ENCODE assay signal across 7 mouse cellular contexts in the genomic region with DNA sequence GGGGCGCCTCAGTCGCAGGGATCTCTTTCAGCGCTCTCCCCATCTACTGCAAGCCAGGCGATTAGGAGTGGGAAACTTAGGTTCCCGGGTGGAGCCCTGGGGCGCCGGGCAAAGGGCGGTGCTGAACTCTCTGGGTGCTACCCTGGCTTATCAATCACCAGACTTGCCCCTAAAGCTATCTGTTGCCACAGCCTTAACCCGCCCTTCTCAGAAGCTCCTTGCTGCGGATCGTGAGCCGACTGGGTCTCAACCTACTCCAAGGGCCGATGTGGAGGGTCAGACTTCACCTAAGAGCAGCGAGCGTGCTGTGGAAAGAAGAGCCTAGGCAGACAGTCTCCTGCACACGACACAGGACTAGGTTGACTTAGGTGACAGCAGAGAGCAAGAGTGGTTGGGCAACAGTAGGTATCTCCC. TPM values are rescaled to one million over a fixed set of nuclear protein-coding genes. Genes with fewer than 3 reads are reported as not detected.
A peak's percentile ranks its signal among the peaks of the same experiment; 100 is the strongest.
DNase-seq lines count a peak whose midpoint lies in the region; ATAC-seq and TF ChIP-seq lines count a peak whose summit lies in the region.

No protein-coding gene starts in this region.

- peak overlapping the region; percentile 98 for H3K9ac ChIP-seq in liver, embryonic 13.5 days

- no peaks in the 10 kb centered on the region for H3K36me3 ChIP-seq in testis, adult 2 months (ENCODE audit: control insufficient read depth, insufficient read depth, low read length)
- peaks cover 57% of the 10 kb centered on the region for H3K36me3 ChIP-seq in liver, embryonic 13.5 days
- H3K36me3 ChIP-seq in spleen, adult 2 months (ENCODE audit: control insufficient read depth, insufficient read depth, low read length), result peaks cover 25% of the 10 kb centered on the region

- no peaks in the 10 kb centered on the region for H3K27me3 ChIP-seq in testis, adult 2 months (ENCODE audit: control insufficient read depth, insufficient read depth, low read length)
- no peaks in the 10 kb centered on the region for H3K27me3 ChIP-seq in liver, embryonic 13.5 days
- H3K27me3 ChIP-seq in spleen, adult 2 months (ENCODE audit: control insufficient read depth, insufficient read depth, low read length), result no peaks in the 10 kb centered on the region

- peaks cover 17% of the 10 kb centered on the region for H3K4me1 ChIP-seq in testis, adult 2 months (ENCODE audit: control insufficient read depth, insufficient read depth, low read length)
- H3K4me1 ChIP-seq in liver, embryonic 13.5 days (replicated peaks), result peaks cover 75% of the 10 kb centered on the region
- H3K4me1 ChIP-seq in spleen, adult 2 months (ENCODE audit: control insufficient read depth, insufficient read depth, insufficient read length), result peaks cover 3% of the 10 kb centered on the region; the same call in 1 of the 2 replicates

- peak overlapping the region; percentile 91 for H3K4me3 ChIP-seq in testis, adult 2 months (ENCODE audit: control insufficient read depth, low read depth, low read length)
- peak overlapping the region; percentile 95 for H3K4me3 ChIP-seq in liver, embryonic 13.5 days (replicated peaks)
- H3K4me3 ChIP-seq in spleen, adult 2 months (ENCODE audit: extremely low read depth, insufficient read depth, insufficient read length), result peak overlapping the region; percentile 58

- no peak for DNase-seq in testis, postnatal 10 days (ENCODE audit: low spot score)
- DNase-seq in embryo, embryonic 11 days, result peak; percentile 41
- peak; percentile 43 to 54 for DNase-seq in heart, postnatal 10 days
- peak; percentile 93 for DNase-seq in liver, embryonic 13.5 days
- no peak for DNase-seq in spleen, adult 2 months (ENCODE audit: low read depth in 1 of 2, low spot score in 2 of 2)
- DNase-seq in left cerebral cortex, adult 8-10 months (ENCODE audit: low spot score in 2 of 2), result no peak

- TF ChIP-seq CTCF in testis, adult 2 months (IDR thresholded peaks at IDR 0.05; ENCODE audit: control insufficient read depth, insufficient read depth, insufficient replicate concordance, low read depth, low read length), result no peak
- no peak for TF ChIP-seq CTCF in spleen, adult 2 months (IDR thresholded peaks at IDR 0.05; ENCODE audit: extremely low read depth, insufficient read depth, insufficient read length, insufficient replicate concordance)

- TF ChIP-seq POLR2A in testis, adult 2 months (IDR thresholded peaks at IDR 0.05; ENCODE audit: control insufficient read depth, low read depth, low read length), result no peak
- TF ChIP-seq POLR2A in spleen, adult 2 months (IDR thresholded peaks at IDR 0.05; ENCODE audit: low read depth, low read length), result no peak

- under 1% methylated on average over 16 of the region's 16 CpGs for WGBS in liver, embryonic 13.5 days (ENCODE audit: insufficient replicate concordance)
- WGBS in spleen, adult 2 months, result 2% methylated on average over 16 of the region's 16 CpGs

- H3K27ac ChIP-seq in testis, adult 2 months (ENCODE audit: control insufficient read depth, insufficient read depth, low read depth, low read length), result peak overlapping the region; percentile 65; the same call in 1 of the 2 replicates
- peak overlapping the region; percentile 100 for H3K27ac ChIP-seq in liver, embryonic 13.5 days
- H3K27ac ChIP-seq in spleen, adult 2 months (ENCODE audit: insufficient read depth, low read length), result peak overlapping the region; percentile 63

- H3K4me2 ChIP-seq in liver, embryonic 13.5 days, result peak overlapping the region; percentile 92

- ATAC-seq in liver, embryonic 13.5 days (ENCODE audit: low read depth), result peak; percentile 86

- intact Hi-C loops in heart, postnatal 10 days (cut with DNase I), result loop anchor here (1.0 to 5.0 kb wide), 3 partner anchors 42 to 189 kb away; no protein-coding TSS in a partner anchor

- no peaks in the 10 kb centered on the region for H3K9me3 ChIP-seq in liver, embryonic 13.5 days (replicated peaks)

RNA-seq across cellular contexts. Expression of a gene that starts 0.6 kb away (rescaled TPM):
- 19.2 and 21.2 TPM in 2 replicates for polyA plus RNA-seq in testis, adult 2 months (2012; rRNA removed)
- 10 to 100 TPM; 44.6 to 53.1 TPM for total RNA-seq in heart, postnatal 10 days (2021)
- polyA plus RNA-seq in liver, embryonic 13.5 days (2015; fragmentation: Nextera tagmentation; extraction: Ambion mirVana), result 176 and 195 TPM in 2 replicates
- 136 and 157 TPM in 2 replicates for polyA plus RNA-seq in spleen, adult 2 months (2012; rRNA removed)
- total RNA-seq in left cerebral cortex, adult 8-10 months (2022), result 10 to 100 TPM; 34.9 to 41.9 (median 39.3) TPM

RNA-seq across cellular contexts. Expression of a gene that starts 11.9 kb away (rescaled TPM):
- 82.8 and 86.7 TPM in 2 replicates for polyA plus RNA-seq in testis, adult 2 months (2012; rRNA removed)
- total RNA-seq in heart, postnatal 10 days (2021), result 10 to 100 TPM; 62.5 to 83.1 TPM
- polyA plus RNA-seq in liver, embryonic 13.5 days (2015; fragmentation: Nextera tagmentation; extraction: Ambion mirVana), result 80.8 and 88.0 TPM in 2 replicates
- 213 and 224 TPM in 2 replicates for polyA plus RNA-seq in spleen, adult 2 months (2012; rRNA removed)
- 100 to 1,000 TPM; 109 to 112 (median 111) TPM for total RNA-seq in left cerebral cortex, adult 8-10 months (2022)

RNA-seq across cellular contexts. Expression of a gene that starts 14.8 kb away (rescaled TPM):
- polyA plus RNA-seq in testis, adult 2 months (2012; rRNA removed), result 0.59 and 0.90 TPM in 2 replicates
- total RNA-seq in heart, postnatal 10 days (2021), result not detected
- 15.5 and 18.6 TPM in 2 replicates for polyA plus RNA-seq in liver, embryonic 13.5 days (2015; fragmentation: Nextera tagmentation; extraction: Ambion mirVana)
- 1.5 and 1.6 TPM in 2 replicates for polyA plus RNA-seq in spleen, adult 2 months (2012; rRNA removed)
- not detected for total RNA-seq in left cerebral cortex, adult 8-10 months (2022)

RNA-seq across cellular contexts. Expression of a gene that starts 42.0 kb away (rescaled TPM):
- 1.3 and 1.4 TPM in 2 replicates for polyA plus RNA-seq in testis, adult 2 months (2012; rRNA removed)
- total RNA-seq in heart, postnatal 10 days (2021), result 1 to 10 TPM; 1.9 to 2.2 TPM
- 1.2 and 1.4 TPM in 2 replicates for polyA plus RNA-seq in liver, embryonic 13.5 days (2015; fragmentation: Nextera tagmentation; extraction: Ambion mirVana)
- polyA plus RNA-seq in spleen, adult 2 months (2012; rRNA removed), result 2.2 and 2.8 TPM in 2 replicates
- total RNA-seq in left cerebral cortex, adult 8-10 months (2022), result 1 to 10 TPM in 2 of 4 experiments, under 1 TPM in 2; 0.70 to 1.3 (median 1.0) TPM

RNA-seq across cellular contexts. Expression of a gene that starts 46.0 kb away (rescaled TPM):
- polyA plus RNA-seq in testis, adult 2 months (2012; rRNA removed), result 21.5 and 21.6 TPM in 2 replicates
- 10 to 100 TPM; 10.7 to 14.7 TPM for total RNA-seq in heart, postnatal 10 days (2021)
- polyA plus RNA-seq in liver, embryonic 13.5 days (2015; fragmentation: Nextera tagmentation; extraction: Ambion mirVana), result 21.0 TPM in 2 replicates
- 11.6 and 13.5 TPM in 2 replicates for polyA plus RNA-seq in spleen, adult 2 months (2012; rRNA removed)
- total RNA-seq in left cerebral cortex, adult 8-10 months (2022), result 10 to 100 TPM; 13.9 to 17.6 (median 14.8) TPM

Comparison
In these comparisons a context has a peak if more than half of its experiments do, and no peak if none do; other contexts are left out.
1. DNase-seq: peak in embryo, embryonic 11 days (single experiment), heart, postnatal 10 days (2 of 2) and liver, embryonic 13.5 days (single experiment); none in testis, postnatal 10 days (single experiment), spleen, adult 2 months (0 of 2) and left cerebral cortex, adult 8-10 months (0 of 2).
2. Peak in every context shown above with its lines, with median percentiles within 50 percentile points of each other: H3K27ac ChIP-seq and H3K4me3 ChIP-seq.